Mouse (Mus musculus) kidney, adult 2 months (tissue): ENCODE data around the gene Cks1brt.
"Not testable (repeated sequence)": the region's sequence is repeated elsewhere in the genome, so short reads cannot be mapped to it uniquely, and the experiment has no call there.

Experiments
- CTCF ChIP-seq: fragments of 200-500 bp; conservative IDR thresholded peaks from 2 replicates; pipeline ENCODE4 v1.5.1; 2011; ENCODE audit warnings: low read depth, mild to moderate bottlenecking, control low read depth, low read length, moderate library complexity, mixed read lengths; ENCODE audit not compliant: insufficient read depth, insufficient read length
- POLR2A ChIP-seq: fragments of 200-500 bp; IDR thresholded peaks from one replicate; pipeline ENCODE4 v1.6.1; 2011; ENCODE audit warnings: low read depth, low read length, control low read depth

DNA sequence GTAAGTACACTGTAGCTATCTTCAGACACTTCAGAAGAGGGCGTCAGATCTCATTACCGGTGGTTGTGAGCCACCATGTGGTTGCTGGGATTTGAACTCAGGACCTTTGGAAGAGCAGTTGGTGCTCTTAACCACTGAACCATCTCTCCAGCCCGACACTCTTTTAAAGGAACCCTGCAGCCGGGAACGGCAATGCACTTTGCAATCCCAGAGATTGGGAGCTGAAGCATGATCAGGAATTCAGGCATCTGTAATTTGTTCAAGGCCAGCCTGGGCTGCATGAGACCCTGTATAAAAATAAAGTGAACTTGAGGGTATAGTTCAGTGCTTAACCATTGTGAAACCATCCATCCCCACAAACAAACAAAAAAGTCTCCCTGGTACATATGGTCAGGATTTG lies 31.5 kb upstream of the Cks1brt start:
- TF ChIP-seq CTCF, POLR2A: not testable (repeated sequence)
